Mouse (Mus musculus): ENCODE results near the gene Rbfox3. TPM values are rescaled to one million over a fixed set of nuclear protein-coding genes. Genes with fewer than 3 reads are reported as not detected.

The Rbfox3 gene
- polyA plus RNA-seq, 1 experiment from 2014 or later, result 69.3 TPM

GRCm38 (mm10) chr11:118503418-118504179 lies 407.8 kb downstream of the Rbfox3 start:
- H3K27ac ChIP-seq, result no peak overlapping the region

GRCm38 (mm10) chr11:118502990-118503389 lies 408.4 kb downstream of the Rbfox3 start:
- no peaks in the 10 kb centered on the region for H3K9me3 ChIP-seq (ENCODE audit: control insufficient read depth, low read length)
- no peaks in the 10 kb centered on the region for H3K4me1 ChIP-seq (replicated peaks; ENCODE audit: control insufficient read depth, insufficient read depth, low read length)
- ATAC-seq (ENCODE audit: low FRiP score) (no peak), DNase-seq (ENCODE audit: low spot score) (no peak)
- no peak overlapping the region for H3K4me2 ChIP-seq (replicated peaks)
- 68% methylated on average over 6 of the region's 6 CpGs for WGBS
- no peak overlapping the region for H3K9ac ChIP-seq
- H3K27me3 ChIP-seq (ENCODE audit: control insufficient read depth, insufficient read depth, low read length), result no peaks in the 10 kb centered on the region
- H3K27ac ChIP-seq, result no peak overlapping the region
- H3K36me3 ChIP-seq (replicated peaks; ENCODE audit: control insufficient read depth, insufficient read depth), result peaks cover 6% of the 10 kb centered on the region; the same call in 1 of the 2 replicates
- H3K4me3 ChIP-seq (replicated peaks; ENCODE audit: low read length), result no peak overlapping the region

More at GRCm38 (mm10) chr11:118503418-118504179, 407.8 kb downstream of the Rbfox3 start:
- Histone ChIP-seq H3K9ac (no peak overlapping the region), H3K4me1 (replicated peaks; ENCODE audit: control insufficient read depth, insufficient read depth, low read length) (no peaks in the 10 kb centered on the region), H3K36me3 (replicated peaks; ENCODE audit: control insufficient read depth, insufficient read depth) (peaks cover 6% of the 10 kb centered on the region; the same call in 1 of the 2 replicates), H3K4me3 (replicated peaks; ENCODE audit: low read length) (no peak overlapping the region), H3K4me2 (replicated peaks) (no peak overlapping the region), H3K9me3 (ENCODE audit: control insufficient read depth, low read length) (no peaks in the 10 kb centered on the region), H3K27me3 (ENCODE audit: control insufficient read depth, insufficient read depth, low read length) (no peaks in the 10 kb centered on the region)
- no peak for ATAC-seq (ENCODE audit: low FRiP score)
- no peak for DNase-seq (ENCODE audit: low spot score)
- 37% methylated on average over 34 of the region's 34 CpGs for WGBS

- H3K9me3 ChIP-seq (ENCODE audit: control insufficient read depth, low read length), result no peaks in the 10 kb centered on the region
- ATAC-seq (ENCODE audit: low FRiP score) (no peak), DNase-seq (ENCODE audit: low spot score) (no peak)
- H3K27me3 ChIP-seq (ENCODE audit: control insufficient read depth, insufficient read depth, low read length), result no peaks in the 10 kb centered on the region
- H3K4me2 ChIP-seq (replicated peaks), result no peak overlapping the region
- H3K4me1 ChIP-seq (replicated peaks; ENCODE audit: control insufficient read depth, insufficient read depth, low read length), result no peaks in the 10 kb centered on the region; the same call in 1 of the 2 replicates
- no peak overlapping the region for H3K27ac ChIP-seq
- H3K4me3 ChIP-seq (replicated peaks; ENCODE audit: low read length), result no peak overlapping the region
- WGBS, result 53% methylated on average over 20 of the region's 20 CpGs
- H3K9ac ChIP-seq, result no peak overlapping the region
- H3K36me3 ChIP-seq (replicated peaks; ENCODE audit: control insufficient read depth, insufficient read depth), result peaks cover 2% of the 10 kb centered on the region; the same call in 1 of the 2 replicates
Measured at GRCm38 (mm10) chr11:118496066-118496689, 415.2 kb downstream of the Rbfox3 start.

GRCm38 (mm10) chr11:118495065-118495464 lies 416.3 kb downstream of the Rbfox3 start:
- ATAC-seq (ENCODE audit: low FRiP score) (no peak), DNase-seq (ENCODE audit: low spot score) (no peak)
- H3K4me1 ChIP-seq (replicated peaks; ENCODE audit: control insufficient read depth, insufficient read depth, low read length), result peaks cover 9% of the 10 kb centered on the region
- H3K4me2 ChIP-seq (replicated peaks), result no peak overlapping the region
- no peaks in the 10 kb centered on the region; the same call in none of the 2 replicates for H3K36me3 ChIP-seq (replicated peaks; ENCODE audit: control insufficient read depth, insufficient read depth)
- no peak overlapping the region for H3K9ac ChIP-seq
- no peak overlapping the region for H3K4me3 ChIP-seq (replicated peaks; ENCODE audit: low read length)
- no peaks in the 10 kb centered on the region for H3K27me3 ChIP-seq (ENCODE audit: control insufficient read depth, insufficient read depth, low read length)
- 53% methylated on average over 5 of the region's 5 CpGs for whole genome bisulfite sequencing
- H3K9me3 ChIP-seq (ENCODE audit: control insufficient read depth, low read length), result no peaks in the 10 kb centered on the region
- H3K27ac ChIP-seq, result no peak overlapping the region

- no peaks in the 10 kb centered on the region for H3K27me3 ChIP-seq (ENCODE audit: control insufficient read depth, insufficient read depth, low read length)
- ATAC-seq (ENCODE audit: low FRiP score), result no peak
- H3K9me3 ChIP-seq (ENCODE audit: control insufficient read depth, low read length), result no peaks in the 10 kb centered on the region
- no peak overlapping the region for H3K4me3 ChIP-seq (replicated peaks; ENCODE audit: low read length)
- peaks cover 18% of the 10 kb centered on the region for H3K4me1 ChIP-seq (replicated peaks; ENCODE audit: control insufficient read depth, insufficient read depth, low read length)
- no peaks in the 10 kb centered on the region; the same call in 1 of the 2 replicates for H3K36me3 ChIP-seq (replicated peaks; ENCODE audit: control insufficient read depth, insufficient read depth)
- WGBS, result 84% methylated on average over 12 of the region's 12 CpGs
- no peak for DNase-seq (ENCODE audit: low spot score)
- H3K9ac ChIP-seq, result no peak overlapping the region
- no peak overlapping the region for H3K27ac ChIP-seq
- H3K4me2 ChIP-seq (replicated peaks), result no peak overlapping the region
Measured at GRCm38 (mm10) chr11:118494001-118494737, 417.2 kb downstream of the Rbfox3 start.

GRCm38 (mm10) chr11:118493458-118493857 lies 417.9 kb downstream of the Rbfox3 start:
- no peak overlapping the region for H3K9ac ChIP-seq
- DNase-seq (ENCODE audit: low spot score) (no peak), ATAC-seq (ENCODE audit: low FRiP score) (no peak)
- H3K27ac ChIP-seq, result peak overlapping the region; percentile 58; the same call in 1 of the 2 replicates
- no peak overlapping the region for H3K4me2 ChIP-seq (replicated peaks)
- H3K4me3 ChIP-seq (replicated peaks; ENCODE audit: low read length), result no peak overlapping the region
- 81% methylated on average over 2 of the region's 2 CpGs for WGBS
- H3K36me3 ChIP-seq (replicated peaks; ENCODE audit: control insufficient read depth, insufficient read depth), result no peaks in the 10 kb centered on the region; the same call in 1 of the 2 replicates
- peaks cover 25% of the 10 kb centered on the region for H3K4me1 ChIP-seq (replicated peaks; ENCODE audit: control insufficient read depth, insufficient read depth, low read length)
- no peaks in the 10 kb centered on the region for H3K9me3 ChIP-seq (ENCODE audit: control insufficient read depth, low read length)
- H3K27me3 ChIP-seq (ENCODE audit: control insufficient read depth, insufficient read depth, low read length), result no peaks in the 10 kb centered on the region

- Histone ChIP-seq H3K27ac (no peak overlapping the region), H3K4me2 (replicated peaks) (no peak overlapping the region), H3K4me3 (replicated peaks; ENCODE audit: low read length) (no peak overlapping the region), H3K36me3 (replicated peaks; ENCODE audit: control insufficient read depth, insufficient read depth) (peaks cover 7% of the 10 kb centered on the region; the same call in 1 of the 2 replicates), H3K27me3 (ENCODE audit: control insufficient read depth, insufficient read depth, low read length) (no peaks in the 10 kb centered on the region), H3K4me1 (replicated peaks; ENCODE audit: control insufficient read depth, insufficient read depth, low read length) (peaks cover 32% of the 10 kb centered on the region), H3K9me3 (ENCODE audit: control insufficient read depth, low read length) (no peaks in the 10 kb centered on the region), H3K9ac (no peak overlapping the region)
- ATAC-seq (ENCODE audit: low FRiP score), result no peak
- DNase-seq (ENCODE audit: low spot score), result no peak
- 91% methylated on average over 7 of the region's 7 CpGs for WGBS
Measured at GRCm38 (mm10) chr11:118491230-118491629, 420.2 kb downstream of the Rbfox3 start.

GRCm38 (mm10) chr11:118490566-118491218 lies 420.7 kb downstream of the Rbfox3 start:
- Histone ChIP-seq H3K27ac (0 out of 2 replicates have a peak overlapping the region, but pooled peaks have one; percentile 14), H3K4me1 (replicated peaks; ENCODE audit: control insufficient read depth, insufficient read depth, low read length) (peaks cover 32% of the 10 kb centered on the region), H3K4me2 (replicated peaks) (no peak overlapping the region), H3K9ac (peak overlapping the region; percentile 16), H3K36me3 (replicated peaks; ENCODE audit: control insufficient read depth, insufficient read depth) (peaks cover 7% of the 10 kb centered on the region; the same call in 1 of the 2 replicates), H3K27me3 (ENCODE audit: control insufficient read depth, insufficient read depth, low read length) (no peaks in the 10 kb centered on the region), H3K9me3 (ENCODE audit: control insufficient read depth, low read length) (no peaks in the 10 kb centered on the region), H3K4me3 (replicated peaks; ENCODE audit: low read length) (no peak overlapping the region)
- no peak for ATAC-seq (ENCODE audit: low FRiP score)
- DNase-seq (ENCODE audit: low spot score), result peak; percentile 70
- WGBS, result 21% methylated on average over 21 of the region's 22 CpGs

Data from hindbrain, embryonic 14.5 days (tissue).